Mouse (Mus musculus) kidney, adult 2 months (tissue): ENCODE measurements at regions not wholly inside any gene's neighbourhood (a gene's known extent, or its start where the extent isn't known, plus 50 kb on each side); places are given as distances from the start of the nearest gene placed in this dataset.

Experiments used
- CTCF ChIP-seq: fragments of 200-500 bp; conservative IDR thresholded peaks from 2 replicates; pipeline ENCODE4 v1.5.1; 2011; ENCODE audit warnings: low read depth, mild to moderate bottlenecking, control low read depth, low read length, moderate library complexity, mixed read lengths; ENCODE audit not compliant: insufficient read depth, insufficient read length
- POLR2A ChIP-seq: fragments of 200-500 bp; IDR thresholded peaks from one replicate; pipeline ENCODE4 v1.6.1; 2011; ENCODE audit warnings: low read depth, low read length, control low read depth

DNA sequence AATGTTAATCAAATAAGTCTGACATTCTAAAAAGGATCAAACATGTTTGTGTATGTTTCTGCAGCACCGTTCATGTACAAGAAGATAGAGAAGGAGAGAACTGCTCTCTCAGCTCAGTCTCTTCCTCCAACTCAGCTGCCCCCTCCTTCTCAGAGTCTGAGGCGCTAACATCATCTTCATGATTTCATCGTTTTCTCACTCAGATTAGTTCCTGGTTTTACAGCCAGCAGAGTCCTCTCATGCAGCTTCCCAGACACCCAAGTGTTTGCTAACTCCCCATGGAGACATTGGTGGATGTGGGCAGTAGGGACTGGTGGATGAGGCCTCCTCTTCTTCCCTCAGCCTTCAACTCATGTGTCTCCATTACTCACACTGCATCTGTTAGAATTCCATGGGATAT lies 153.6 kb upstream of the Nrp1 start:
- TF ChIP-seq POLR2A, result no peak
- no peak for TF ChIP-seq CTCF
